Mouse (Mus musculus) spleen, postnatal 4 days (tissue): ENCODE measurements around the gene Zfp518b.

ENCODE experiments used
- DNase-seq, 2 experiments: peaks; one replicate each; pipeline ENCODE4 v3.0.0; 2022; ENCODE audit warnings: low spot score in 2 of 2

Gene Zfp518b

GRCm38 (mm10) chr5:38632463-38633449 is 51.9 kb downstream of the Zfp518b start:
- DNase-seq = peak; percentile 52 to 79

GRCm38 (mm10) chr5:38628023-38628422 is 56.6 kb downstream of the Zfp518b start:
- no peak for DNase-seq

- no peak for DNase-seq
These were observed 57.7 kb downstream of the Zfp518b start for GRCm38 (mm10) chr5:38626883-38627282.

DNA sequence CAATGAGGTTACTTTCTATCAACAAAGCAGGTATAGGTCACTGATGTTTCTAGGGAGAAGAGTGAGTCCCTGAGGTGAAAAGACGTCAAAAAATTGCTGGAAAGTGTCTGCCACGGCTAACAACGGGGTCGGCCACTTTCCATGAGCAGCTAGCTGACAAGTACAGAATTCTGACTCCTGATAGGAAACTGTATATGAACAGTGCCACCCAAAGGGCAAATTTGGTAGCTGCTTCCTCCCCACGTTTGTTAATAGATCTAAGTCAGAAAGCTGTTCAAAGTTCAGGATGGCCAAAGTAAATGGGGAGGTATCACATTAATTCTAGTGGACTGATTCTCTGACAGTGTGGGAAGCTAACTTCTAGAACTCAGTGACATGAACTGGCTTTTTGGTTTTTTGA is 63.8 kb downstream of the Zfp518b start:
- no peak for DNase-seq

- no peak for DNase-seq
These were observed 65.7 kb downstream of the Zfp518b start for GRCm38 (mm10) chr5:38618908-38619307.
